Mouse (Mus musculus) heart, adult 8-10 months (tissue): ENCODE results near the gene Omg. TPM values are rescaled to one million over a fixed set of nuclear protein-coding genes. Genes with fewer than 3 reads are reported as not detected.

Source experiments
- DNase-seq: peaks from one replicate; pipeline ENCODE4 v3.0.0; 2022; ENCODE audit warnings: low spot score
- total RNA-seq, 4 experiments: library from RNA; stranded (reverse); gene quantifications; 2 replicates each; pipeline ENCODE4 v1.2.4; 2022

The Omg gene
- total RNA-seq = not detected

DNA sequence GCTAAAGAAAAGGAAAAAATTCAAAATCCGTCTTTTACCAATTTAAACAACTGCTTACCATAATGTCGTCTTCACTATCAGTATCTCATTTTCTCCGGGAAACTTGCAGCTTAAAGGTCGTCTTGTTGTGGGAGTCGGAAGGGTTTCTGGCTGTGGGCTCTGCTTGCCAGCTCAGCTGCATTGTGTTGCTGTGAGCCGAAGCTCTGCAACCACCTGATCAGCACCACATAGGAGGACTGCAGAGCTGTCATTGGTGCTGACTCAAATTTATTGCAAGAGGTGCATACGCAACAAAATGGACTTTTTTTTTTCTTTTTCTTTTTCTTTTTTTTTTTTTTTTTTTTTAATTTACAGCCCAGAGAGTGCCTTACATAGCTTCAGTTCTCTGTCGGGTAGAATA is at the start of gene Omg:
Gene Omg, minus strand, starts transcription at position 240 of the 400 bp plus-strand sequence.
- DNase-seq = no peak

DNA sequence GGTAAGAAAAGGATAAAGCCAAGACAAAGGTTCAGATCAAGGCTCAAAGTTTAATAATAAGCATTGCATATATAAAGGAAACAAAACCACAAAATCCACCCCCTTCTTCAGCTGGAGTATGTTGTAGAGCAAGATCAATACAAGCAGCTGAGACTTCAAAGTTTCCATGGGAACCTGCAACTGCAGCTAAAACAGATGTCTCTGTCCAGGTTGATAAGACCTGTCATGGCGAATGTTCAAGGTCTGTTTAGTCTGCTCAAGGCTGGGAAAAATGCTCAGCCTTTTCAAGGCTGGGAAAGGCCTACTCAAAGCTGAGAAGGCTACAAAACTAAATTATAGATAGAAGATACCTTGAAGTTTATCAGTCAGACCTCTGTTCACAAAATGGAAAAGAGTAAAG is 48.7 kb upstream of the Omg start:
- DNase-seq = no peak

DNA sequence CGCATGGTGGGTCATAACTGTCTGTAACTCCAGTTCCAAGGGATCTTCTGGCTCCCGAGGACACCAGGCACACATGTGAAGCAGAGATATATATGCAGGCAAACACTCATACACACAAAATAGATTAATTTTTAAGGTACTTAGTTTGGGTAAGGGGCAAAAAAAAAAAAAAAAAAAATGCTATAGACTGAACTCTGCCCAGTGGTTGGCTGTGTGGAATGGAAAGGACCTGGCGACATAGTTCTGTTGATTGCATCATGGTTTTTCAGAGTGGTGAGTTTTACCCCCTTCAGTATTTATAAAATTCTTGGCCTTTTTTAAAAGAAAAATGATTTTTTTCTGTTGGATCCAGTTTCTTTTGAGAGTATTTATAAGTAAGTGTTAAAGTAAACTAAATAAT is 32.4 kb upstream of the Omg start:
- no peak for DNase-seq

DNA sequence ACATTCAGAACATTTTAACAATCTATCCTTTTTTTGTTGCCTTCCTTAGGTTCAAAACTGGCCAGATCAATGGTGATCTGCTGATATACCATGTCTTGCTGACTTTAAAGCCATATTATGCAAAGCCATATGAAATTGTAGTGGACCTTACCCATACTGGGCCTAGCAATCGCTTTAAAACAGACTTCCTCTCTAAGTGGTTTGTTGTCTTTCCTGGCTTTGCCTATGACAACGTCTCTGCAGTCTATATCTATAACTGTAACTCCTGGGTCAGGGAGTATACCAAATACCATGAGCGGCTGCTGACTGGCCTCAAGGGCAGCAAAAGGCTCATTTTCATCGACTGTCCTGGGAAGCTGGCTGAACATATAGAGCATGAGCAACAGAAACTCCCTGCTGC is 31.7 kb upstream of the Omg start:
- no peak for DNase-seq

DNA sequence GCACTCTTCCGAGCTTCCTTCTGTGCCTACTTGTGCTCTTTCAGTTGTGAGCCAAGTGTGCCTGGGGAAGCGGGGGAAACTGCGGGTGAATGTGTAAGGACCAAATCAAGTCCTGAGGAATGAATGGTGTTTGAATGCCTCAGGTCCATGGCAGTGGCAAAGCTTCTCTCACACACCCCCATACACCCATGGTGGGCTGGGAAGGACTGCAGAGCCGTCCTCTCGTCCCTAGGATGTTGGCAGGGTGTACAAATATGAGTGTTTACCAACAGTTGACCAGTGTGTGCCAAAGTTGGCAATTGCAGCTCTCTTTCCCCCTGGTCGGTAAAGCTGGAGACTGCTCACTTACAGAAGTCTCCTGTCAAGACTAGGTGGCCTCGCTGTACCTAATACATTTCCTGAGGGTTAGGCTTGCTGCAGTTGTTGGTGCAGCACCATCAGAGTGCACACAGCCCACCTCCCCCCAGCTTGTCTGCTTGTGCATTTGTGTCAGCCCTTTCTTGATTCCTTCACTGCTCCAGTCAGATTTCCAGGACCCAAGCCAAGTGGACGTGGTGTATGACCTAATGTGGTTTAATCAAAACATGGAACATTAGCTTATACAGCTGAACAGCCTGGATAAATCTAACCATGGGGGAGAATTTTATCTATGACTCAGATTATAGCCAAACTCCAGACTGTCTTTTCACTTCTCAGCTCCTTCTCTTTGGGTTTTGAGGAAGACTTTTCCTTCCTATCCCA is 30.2 kb upstream of the Omg start:
- DNase-seq = peak; percentile 63

DNA sequence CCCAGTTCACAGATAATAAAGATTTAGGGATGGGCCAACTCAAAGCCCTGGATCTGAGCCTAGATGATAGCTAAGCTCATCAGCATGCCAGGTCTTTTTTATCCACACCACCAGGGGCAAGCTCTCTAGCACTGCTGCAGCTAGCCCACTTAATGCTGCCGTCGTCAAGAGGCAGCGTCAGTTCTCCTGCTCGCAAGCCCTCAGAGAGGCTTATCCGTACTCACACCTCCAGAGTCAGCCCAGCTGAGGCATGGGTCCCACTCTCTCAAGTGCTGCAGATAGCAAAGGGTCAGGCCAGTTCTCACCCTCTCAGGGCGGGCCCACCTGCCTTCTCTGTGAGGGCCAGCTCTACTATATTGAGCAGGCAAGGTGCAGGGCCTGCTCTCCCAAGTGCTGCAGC is 29.4 kb upstream of the Omg start:
- DNase-seq = no peak

DNA sequence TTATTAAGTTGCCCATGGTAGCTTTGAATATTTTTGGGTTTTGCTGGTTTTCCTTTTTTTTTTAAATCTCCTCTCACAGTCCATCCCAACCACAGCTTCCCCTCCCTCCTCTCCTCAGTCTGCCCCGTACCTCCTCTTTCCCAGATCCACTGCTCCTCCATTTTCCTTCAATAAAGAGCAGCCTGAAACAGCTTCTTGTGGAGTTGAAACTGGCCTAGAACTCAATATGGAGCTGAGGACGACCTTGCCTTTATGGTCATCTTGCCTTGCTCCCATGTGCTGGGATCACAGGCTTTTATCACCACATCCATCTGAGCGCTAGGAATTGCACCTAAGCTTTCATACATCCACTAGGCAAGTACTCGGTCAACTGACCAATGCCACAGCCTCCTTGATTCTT is 27.6 kb upstream of the Omg start:
- DNase-seq = no peak

DNA sequence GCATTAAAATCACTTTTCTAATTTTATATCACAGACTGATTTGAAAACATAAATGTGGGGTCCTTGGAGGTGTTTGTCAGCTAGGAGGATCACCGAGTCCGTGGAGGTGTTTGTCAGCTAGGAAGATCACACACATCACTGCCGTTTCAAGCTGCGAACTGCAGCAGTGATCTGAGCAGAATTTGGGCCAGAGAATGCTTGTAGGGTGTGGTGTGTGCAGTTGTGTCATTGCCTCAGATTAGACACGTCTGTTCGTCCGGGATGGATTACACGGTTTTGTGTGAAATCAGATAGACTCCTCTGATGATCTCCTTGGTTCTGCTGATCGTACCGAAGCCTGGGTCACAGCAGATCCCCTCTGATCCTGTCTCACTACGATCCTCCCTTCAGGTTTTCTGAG is 26.9 kb upstream of the Omg start:
- DNase-seq = no peak

DNA sequence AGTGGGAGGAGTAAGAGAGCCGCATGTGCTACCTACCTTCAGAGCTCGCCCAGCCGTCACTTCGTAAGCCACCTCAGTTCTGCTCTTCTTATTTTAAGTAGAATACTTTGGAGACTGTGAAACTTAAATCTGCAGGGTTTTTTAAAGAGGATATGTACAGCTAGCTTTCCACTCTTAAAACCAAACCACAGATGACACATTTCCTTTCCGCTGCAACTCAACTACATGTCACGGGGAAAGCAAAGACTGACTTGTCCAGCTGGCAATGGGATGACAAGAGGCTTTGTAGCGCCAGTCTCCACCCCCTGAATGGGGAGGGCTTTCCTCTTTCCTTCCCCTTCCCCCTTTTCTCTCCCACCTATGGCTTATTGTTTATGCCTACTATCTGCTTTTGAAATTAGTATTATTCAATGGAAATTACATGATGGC is 26.5 kb upstream of the Omg start, which contains the start of the genes Evi2 and Evi2a:
Gene Evi2, minus strand, starts transcription at position 257 of the 429 bp plus-strand sequence.
Gene Evi2a, minus strand, starts transcription at position 277 of the 429 bp plus-strand sequence.
- DNase-seq = peak; percentile 65

DNA sequence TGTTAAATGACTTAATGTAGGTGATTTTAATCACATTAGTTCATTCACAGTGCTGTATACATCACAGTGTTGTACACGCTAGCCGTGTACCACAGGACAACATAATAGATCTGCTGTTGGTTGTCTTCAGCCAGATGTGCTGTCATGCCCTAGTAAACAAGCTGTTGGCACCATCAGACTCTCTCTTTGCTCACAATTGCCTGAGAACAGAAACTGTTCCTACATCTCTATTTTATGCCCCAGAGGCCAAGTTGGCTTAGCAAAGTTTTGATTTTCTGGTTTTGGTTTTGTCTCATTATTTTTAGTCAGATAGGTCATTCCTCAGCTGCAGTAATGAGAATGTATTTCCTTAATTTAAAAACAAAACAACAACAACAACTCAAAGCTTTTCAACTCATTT is 25.9 kb upstream of the Omg start:
- DNase-seq = no peak

DNA sequence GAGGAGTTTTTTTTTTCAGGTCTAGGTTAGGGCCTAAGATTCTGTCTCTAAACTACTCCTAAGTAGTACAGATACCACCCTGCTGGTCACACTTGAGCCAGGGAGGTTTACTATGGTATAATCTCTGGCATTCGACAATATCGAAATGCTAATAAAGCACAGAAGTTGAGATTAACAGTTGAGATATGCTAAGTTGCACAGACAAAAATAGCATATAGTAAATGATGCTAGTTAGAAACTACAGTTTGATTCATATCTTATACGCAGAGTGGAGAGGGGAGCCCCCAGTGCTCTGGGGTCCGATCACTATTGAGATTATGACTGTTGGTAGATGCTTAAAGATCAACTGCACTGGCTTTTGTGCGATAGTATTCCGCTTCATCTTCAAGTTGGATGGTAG is 25.3 kb upstream of the Omg start:
- no peak for DNase-seq

DNA sequence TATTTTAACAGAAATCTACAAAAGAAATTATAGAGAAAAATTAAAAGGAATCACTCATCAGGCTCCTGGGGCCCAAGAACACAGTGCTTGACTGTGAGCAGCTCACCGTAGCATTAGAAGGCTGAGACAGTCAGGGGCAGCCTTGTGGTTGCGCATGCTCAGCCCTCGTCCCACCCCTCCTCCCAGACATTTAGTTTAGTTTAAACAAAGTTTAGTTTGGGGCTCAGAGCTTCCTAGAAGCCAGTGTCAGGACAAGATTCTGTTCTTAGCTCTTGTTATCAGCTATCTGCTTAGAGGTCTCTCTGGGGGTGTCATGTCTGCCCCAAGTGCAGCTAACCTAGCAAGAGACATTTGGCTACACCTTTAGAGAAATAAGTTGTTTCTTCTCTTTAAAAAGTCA is 24.7 kb upstream of the Omg start:
- DNase-seq = no peak

DNA sequence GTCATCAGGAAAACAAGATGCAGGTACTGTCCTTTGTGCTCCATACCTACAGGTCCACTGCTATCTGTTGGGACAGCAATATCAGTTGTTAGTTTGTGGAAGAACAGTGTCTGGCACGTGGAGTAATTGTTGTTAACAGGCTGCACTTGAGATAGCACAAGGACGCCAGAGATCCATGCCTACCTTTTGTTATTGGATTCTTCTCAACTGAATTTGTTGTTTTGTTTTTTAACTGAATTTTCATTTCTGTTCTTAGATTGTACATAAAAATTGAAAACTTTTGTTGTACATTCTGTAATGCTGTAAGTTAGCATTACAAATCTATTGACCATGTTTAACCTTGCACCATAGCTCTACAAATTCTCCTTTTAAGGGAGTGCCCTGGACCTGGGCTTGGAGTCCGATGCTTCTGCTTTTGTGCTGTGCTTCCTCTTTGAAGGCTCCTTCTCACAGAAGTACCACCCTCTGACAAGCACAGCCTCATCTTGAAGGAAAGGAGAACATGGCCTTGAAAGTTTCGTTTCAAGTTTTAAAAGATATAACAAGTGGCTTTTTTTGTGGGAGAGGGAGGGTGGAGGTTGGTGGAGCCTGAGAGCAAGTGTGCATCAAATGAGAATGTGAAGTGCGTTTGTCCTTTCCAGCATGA is 24.0 kb upstream of the Omg start:
- no peak for DNase-seq

DNA sequence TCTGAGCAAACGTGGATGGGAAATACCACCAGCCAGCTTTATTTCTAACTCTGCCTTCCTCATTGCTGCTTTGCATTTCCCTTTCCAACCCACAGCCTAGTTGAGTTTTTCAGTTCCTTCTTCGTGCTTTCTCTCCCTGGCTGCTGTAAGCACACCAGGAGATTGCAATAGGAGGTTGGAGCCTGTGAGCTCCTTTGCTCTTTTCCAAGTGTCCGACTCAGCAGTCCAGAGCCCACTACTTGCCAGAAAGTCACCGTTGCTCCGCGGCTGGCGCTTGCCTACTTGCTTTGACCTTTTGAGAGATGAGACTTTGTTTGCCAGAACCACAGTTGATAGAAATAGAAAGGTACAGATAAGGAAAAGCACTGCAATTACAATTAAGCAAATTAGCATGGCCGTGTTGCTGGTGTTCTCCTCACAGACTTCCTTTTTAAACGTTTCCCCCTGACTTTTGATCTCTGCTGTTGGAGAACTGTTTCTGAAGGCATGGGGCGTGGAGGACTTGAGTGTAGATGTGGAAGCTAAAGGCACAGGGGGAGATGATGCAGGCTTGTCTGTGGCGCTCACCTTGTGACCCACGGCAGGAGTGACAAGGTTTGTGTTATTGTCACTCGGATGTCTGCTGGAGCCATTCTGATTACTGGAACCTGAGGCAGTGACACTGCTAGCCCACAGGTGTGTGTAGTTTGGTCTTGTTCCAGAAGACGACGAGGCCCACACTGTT is 23.3 kb upstream of the Omg start:
- peak; percentile 28 for DNase-seq

DNA sequence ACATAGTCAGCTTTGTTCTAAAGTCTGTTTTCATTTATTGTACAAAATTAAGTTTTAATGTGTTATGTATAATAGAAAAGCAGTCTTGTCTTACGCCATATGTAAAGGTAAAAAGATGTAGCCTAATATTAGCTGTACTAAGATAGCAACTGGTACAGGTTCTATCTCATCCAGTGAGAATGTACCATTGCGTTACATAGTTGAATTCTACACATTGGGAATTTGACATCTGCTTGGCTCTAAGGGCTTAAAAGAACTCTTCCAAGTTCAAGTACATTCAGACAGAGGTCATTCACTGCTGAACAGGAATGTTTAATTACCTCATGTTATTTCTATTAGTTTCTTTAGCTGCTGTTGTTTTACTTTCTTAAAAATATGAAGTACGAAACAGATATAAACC is 22.7 kb upstream of the Omg start:
- no peak for DNase-seq

DNA sequence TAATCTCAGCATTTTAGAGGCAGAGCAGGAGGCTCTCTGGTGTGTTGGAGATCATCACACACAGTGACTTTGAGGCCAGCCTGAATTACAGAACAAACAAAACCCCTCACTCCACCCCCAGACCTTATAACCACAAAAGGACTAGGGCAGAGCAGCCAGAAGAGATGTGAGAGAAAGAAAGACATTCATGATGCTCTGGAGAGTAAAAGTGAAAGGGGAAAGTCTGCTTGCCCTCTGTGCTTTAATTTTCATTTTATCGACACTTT is 20.4 kb upstream of the Omg start:
- DNase-seq = no peak

DNA sequence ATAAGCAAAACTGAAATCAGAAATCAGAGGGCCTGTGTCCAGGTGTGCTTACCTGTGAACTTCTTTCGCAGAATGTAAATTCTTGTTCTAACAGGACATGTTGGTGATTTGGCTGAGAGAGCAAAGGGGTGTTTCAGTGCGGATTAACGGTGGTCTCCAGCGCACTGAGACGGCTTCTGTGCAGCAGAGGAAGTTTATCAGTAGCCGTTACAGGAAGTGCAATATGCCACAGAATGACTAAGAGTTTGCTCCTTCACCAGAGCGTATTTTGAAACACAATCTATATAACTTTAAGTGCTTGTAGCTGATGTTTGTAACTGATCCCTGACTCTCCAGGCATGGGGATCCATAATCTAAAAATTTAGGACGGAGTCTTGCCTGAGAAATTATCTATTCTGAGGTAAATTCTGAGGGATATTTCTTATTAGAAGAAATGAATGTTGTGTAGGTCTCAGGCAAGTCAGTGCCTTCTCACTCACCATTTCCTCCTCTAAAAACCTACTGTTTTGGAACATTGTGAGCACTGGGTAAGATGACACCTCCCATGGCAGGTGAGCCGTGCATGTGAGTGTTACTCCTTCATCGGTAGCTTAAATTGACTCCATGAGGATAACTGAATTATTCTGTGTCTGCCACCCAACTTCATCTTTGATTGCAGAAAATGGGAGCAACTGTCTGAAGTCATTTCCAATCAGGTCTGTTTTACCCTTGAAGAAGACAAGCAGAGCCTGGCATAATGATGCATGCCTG is 19.9 kb upstream of the Omg start, which contains the start of gene Evi2b:
Gene Evi2b, minus strand, starts transcription at position 203 of the 750 bp plus-strand sequence.
- no peak for DNase-seq

DNA sequence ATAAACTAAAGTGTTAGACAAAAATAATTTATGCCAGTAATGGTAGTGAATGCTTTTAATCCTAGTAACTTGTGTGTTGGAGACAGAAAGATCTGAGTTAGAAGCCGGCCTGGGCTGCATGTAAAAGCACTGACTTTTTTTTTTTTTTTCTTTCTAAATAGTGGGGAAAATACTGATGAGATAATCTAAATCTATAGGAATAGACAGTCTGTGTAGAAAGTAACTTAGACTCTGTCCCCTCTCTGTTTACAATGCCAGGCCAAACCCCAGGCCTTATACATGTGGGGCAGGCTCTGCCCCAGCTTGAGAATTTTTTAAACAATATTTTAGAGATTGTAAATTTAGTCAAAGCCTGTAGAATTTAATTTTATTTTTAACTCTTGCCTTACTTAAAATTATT is 19.1 kb upstream of the Omg start:
- no peak for DNase-seq

DNA sequence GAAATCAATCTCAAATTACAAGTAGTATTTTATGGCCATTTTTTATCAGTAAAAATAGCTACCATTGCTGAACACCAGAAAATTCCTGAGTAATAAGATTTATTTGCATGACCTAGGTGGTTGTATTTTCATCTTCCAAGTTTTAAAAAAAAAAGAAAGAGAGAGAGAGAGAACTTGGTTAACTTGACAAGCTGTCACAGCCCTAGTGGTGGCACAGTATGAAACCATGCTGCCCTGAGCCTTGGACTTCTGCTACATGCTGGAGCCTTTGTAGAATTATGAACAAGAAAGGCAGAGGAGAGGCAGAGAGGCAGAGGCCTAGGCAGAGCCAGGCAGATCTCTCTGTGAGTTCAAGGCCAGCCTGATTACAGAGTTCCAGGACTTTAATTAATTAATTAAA is 18.0 kb upstream of the Omg start:
- DNase-seq = no peak

DNA sequence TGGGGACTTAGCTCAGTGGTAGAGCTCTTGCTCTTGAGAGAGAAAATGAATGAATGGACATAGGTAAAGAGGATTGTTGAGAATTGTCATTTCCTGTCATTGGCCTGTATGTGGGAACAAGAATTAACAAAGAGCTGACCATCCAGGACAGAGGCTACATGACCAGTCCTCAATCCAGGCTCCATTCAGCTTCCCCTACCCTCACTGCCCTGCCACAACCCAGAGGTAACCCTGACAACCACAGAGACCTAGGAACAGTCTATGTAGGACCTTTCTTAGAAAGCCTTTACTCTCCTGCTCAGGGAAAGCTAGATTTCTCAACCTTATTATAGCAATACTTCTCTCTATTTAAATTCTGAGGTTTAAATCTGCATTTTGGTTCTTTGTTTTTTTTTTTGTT is 16.9 kb upstream of the Omg start:
- no peak for DNase-seq

DNA sequence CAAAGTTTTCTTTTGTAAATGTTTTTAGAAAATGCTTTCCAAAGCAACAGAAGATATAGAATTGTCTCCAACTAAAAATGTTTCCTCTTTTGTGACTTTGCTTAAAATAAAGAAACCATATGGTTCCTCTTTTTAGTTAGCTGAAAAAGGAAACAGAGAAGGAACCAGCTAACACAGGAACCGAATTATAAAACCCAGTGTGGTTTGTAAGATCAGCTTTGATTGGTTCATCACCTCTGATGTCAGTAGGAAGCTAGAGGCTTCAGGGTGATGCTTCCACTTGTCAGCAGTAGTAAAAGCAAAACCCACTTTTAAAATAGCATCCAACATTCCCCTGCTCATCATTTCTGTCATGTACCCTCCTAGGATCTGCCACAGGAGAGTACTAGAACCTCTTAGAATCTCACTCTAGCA is 16.0 kb upstream of the Omg start:
- DNase-seq = peak; percentile 54

DNA sequence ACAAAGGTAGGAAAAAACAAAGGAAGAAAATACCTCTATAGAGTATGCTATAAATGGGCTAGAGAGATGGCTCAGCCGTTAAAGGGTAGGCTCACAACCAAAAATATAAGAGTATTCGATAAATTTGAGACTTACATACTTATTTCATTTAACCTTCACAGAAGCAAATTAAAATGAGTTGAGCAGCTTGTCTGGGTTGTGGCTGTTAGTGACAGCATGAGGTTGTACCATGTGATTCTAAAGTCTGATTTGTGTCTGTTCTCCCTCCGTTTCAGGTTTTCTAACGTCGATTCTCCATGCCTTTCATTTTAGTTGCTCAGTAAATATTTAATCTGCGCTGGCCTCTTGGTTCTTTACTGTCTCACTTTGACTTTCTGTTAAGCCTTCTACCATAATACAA is 15.4 kb upstream of the Omg start:
- DNase-seq = no peak
